Mouse (Mus musculus) C2C12 (cell line): ENCODE data around the gene Htatip2.

ENCODE experiments used
- CTCF ChIP-seq: IDR thresholded peaks from one replicate; pipeline ENCODE4 v1.5.1; 2011; ENCODE audit not compliant: control insufficient read depth, insufficient read depth, insufficient read length
- MAX ChIP-seq: IDR thresholded peaks from one replicate; pipeline ENCODE4 v1.6.1; 2011; ENCODE audit warnings: mild to moderate bottlenecking, control low read depth

GRCm38 (mm10) chr7:49809100-49809499 is 50.2 kb downstream of the Htatip2 start:
- no peak for TF ChIP-seq MAX
- TF ChIP-seq CTCF = no peak
